In genomic region chr1:85111572-85111971, GRCm38 (mm10) we compare ENCODE assay signal across 26 mouse cellular contexts. TPM values are rescaled to one million over a fixed set of nuclear protein-coding genes. Genes with fewer than 3 reads are reported as not detected.
A peak's percentile ranks its signal among the peaks of the same experiment; 100 is the strongest.
DNase-seq lines count a peak whose midpoint lies in the region.
"Not testable (repeated sequence)": the region's sequence is repeated elsewhere in the genome, so short reads cannot be mapped to it uniquely, and the experiment has no call there.
"Had no signal": no experiment of that assay in that cellular context is flagged by ENCODE, and none has a peak within 500 bp of the region (broad histone marks: within the 10 kb centered on the region; RNA-seq: fewer than 3 reads in every experiment).

No protein-coding gene starts in this region.

- not testable (repeated sequence) for H3K4me1 ChIP-seq in megakaryocyte, embryonic 14.5 days

- H3K27me3 ChIP-seq in megakaryocyte, embryonic 14.5 days (replicated peaks): not testable (repeated sequence)

- peak; percentile 67 to 69 for DNase-seq in B cell, adult 2 months
- peak; percentile 31 for DNase-seq in NIH3T3 (ENCODE audit: low read depth)
- peak; percentile 96 for DNase-seq in heart, adult 11 months
- DNase-seq in kidney, postnatal 14 days: peak; percentile 27
- DNase-seq in spleen, adult 18-20 months: peak; percentile 62 to 70
- DNase-seq in testis, postnatal 10 days (ENCODE audit: low spot score): peak; percentile 53

- not testable (repeated sequence) for H3K36me3 ChIP-seq in megakaryocyte, embryonic 14.5 days (replicated peaks; ENCODE audit: low read length)

- not testable (repeated sequence) for H3K9me3 ChIP-seq in megakaryocyte, embryonic 14.5 days

- H3K4me3 ChIP-seq in megakaryocyte, embryonic 14.5 days (replicated peaks): peak overlapping the region; percentile 21

RNA-seq across cellular contexts. Expression of gene A530032D15Rik, which starts 1.9 kb away (rescaled TPM):
- not detected in 2 replicates for polyA plus RNA-seq in megakaryocyte, embryonic 14.5 days (2012; ENCODE audit: insufficient read depth, low replicate concordance)
- polyA plus RNA-seq: brain, embryonic 14.5 days; embryonic facial prominence, embryonic 13.5 days; erythroblast, embryonic 14.5 days; forebrain, embryonic 13.5 days; gonadal fat pad, adult 2 months; heart, embryonic 11.5 days; heart, postnatal 0 days; hindbrain, embryonic 10.5 days; hindbrain, embryonic 16.5 days; intestine, embryonic 16.5 days; kidney, embryonic 14.5 days; limb, embryonic 13.5 days; liver, embryonic 13.5 days; lung, embryonic 15.5 days; midbrain, embryonic 10.5 days; midbrain, embryonic 16.5 days; neural tube, embryonic 15.5 days; stomach, embryonic 15.5 days had no signal

RNA-seq across cellular contexts. Expression of gene Gm10553, which starts 11.6 kb away (rescaled TPM):
- not detected in 2 replicates for polyA plus RNA-seq in megakaryocyte, embryonic 14.5 days (2012; ENCODE audit: insufficient read depth, low replicate concordance)
- polyA plus RNA-seq: brain, embryonic 14.5 days; embryonic facial prominence, embryonic 13.5 days; erythroblast, embryonic 14.5 days; forebrain, embryonic 13.5 days; gonadal fat pad, adult 2 months; heart, embryonic 11.5 days; heart, postnatal 0 days; hindbrain, embryonic 10.5 days; hindbrain, embryonic 16.5 days; intestine, embryonic 16.5 days; kidney, embryonic 14.5 days; limb, embryonic 13.5 days; liver, embryonic 13.5 days; lung, embryonic 15.5 days; midbrain, embryonic 10.5 days; midbrain, embryonic 16.5 days; neural tube, embryonic 15.5 days; stomach, embryonic 15.5 days; thymus, postnatal 0 days had no signal

Comparison
In these comparisons a context has a peak if more than half of its experiments do, and no peak if none do; other contexts are left out.
1. Peak in every context shown above with its lines: DNase-seq and H3K4me3 ChIP-seq.
2. DNase-seq: peak in every context shown above with its lines; median percentile 96 in heart, adult 11 months; 68 in B cell, adult 2 months; 66 in spleen, adult 18-20 months; 53 in testis, postnatal 10 days; 31 in NIH3T3; 27 in kidney, postnatal 14 days.